Mouse (Mus musculus) kidney, postnatal 36 days (tissue): ENCODE measurements around the gene Smco3.
A peak's percentile ranks its signal among the peaks of the same experiment; 100 is the strongest.
"Not testable (repeated sequence)": the region's sequence is repeated elsewhere in the genome, so short reads cannot be mapped to it uniquely, and the experiment has no call there.

Source experiments
- DNase-seq, 2 experiments: peaks; one replicate each; pipeline ENCODE4 v3.0.0; 2021 to 2022; ENCODE audit warnings: mixed read lengths in 2 of 2

The Smco3 gene

DNA sequence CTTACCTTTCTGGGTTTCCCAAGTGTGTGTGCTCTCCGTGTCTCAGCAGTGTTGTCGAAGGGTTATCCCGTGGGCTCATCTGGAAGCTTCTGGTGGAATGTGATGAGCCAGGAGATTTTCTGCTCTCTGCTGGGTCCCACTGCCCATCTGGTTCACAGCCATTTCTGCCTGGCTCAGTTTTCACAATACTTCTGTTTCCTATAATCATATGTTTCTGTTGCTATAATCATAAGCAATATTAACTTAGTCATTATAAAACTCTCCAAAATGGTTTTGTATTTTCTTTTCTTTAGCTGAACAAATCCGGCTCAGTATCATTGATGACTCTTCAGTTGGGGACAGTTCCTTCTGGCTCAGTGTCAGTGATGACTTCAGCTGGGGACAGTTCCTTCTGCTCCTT lies at the start of gene Smco3:
TSS of gene Smco3 (minus strand) at position 101 of the 400 bp plus-strand sequence.
- no peak for DNase-seq

DNA sequence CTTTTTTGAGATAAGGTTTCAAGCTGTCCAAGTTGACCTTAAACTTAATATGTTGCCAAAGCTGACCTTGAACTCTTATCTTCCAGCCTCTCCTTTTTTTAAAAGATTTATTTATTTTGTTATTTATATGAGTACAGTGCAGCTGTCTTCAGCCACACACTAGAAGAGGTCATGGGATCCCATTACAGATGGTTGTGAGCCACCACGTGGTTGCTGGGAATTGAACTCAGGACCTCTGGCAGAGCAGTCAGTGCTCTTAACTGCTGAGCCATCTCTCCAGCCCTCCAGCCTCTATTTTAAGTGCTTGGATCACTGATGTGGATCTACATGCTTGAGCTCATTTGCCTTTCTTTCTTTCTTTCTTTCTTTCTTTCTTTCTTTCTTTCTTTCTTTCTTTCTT lies 49.5 kb upstream of the Smco3 start:
- not testable (repeated sequence) for DNase-seq

DNA sequence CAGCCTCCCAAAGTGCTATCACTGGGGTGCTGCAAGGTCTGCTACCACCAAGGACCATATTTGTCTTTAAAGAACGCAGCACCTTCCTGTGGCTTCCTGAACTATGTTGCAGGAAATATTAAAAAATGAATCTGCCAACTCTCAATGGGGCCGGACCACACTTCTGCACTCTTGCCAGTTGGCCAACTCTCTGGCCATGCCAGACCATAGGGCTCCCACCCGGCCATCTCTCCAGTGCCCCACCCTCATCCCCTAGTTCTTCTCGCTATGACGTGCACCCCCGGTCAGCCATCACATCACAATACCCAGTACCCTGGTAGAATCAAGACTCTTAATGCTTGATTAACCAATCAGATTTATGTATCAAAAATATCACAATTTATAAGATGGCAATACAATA lies 48.7 kb upstream of the Smco3 start:
- DNase-seq, result no peak

DNA sequence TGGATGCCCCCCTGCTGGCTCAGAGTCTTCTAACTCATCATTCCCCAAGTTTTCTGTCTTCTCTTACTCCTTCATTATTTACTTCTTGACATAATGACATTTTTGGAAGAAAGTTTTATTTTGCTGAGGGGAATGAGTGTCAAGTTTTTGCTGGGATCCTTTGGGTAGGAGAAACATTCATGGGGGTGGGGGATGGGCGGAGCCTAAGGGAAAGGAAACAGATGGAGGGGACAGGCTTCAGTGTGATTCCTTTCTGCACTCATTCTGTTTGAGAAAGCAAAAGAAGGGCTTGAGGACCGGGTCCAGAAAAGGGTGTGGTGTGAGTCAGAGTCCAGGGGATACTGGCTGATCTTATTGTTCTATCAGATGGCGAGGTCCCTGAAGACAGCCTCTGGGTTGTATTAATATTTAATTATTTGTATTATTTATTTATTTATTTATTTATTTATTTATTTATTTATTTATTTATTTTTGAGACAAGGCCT lies 48.2 kb upstream of the Smco3 start:
- DNase-seq, result peak in 1 of 2 experiments; percentile 33

DNA sequence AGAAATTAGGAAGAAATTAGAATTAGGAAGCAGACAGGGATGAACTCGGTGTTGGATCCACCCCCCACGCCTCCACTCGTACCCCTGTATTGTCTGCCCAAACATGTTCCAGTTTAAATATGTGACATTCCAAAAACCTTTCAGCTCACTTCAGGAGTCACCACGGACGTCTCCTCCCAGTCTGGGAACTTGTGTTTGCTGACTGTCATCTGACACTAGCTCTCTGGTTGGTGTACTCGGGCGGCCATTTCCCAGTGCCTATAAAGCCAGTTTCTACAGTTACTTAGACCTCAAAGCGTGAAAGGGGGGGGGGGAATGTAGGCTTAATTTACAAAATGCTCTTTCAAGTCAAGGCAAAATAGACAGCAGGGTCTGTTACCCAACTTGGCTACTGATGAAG lies 46.4 kb upstream of the Smco3 start:
- DNase-seq, result no peak

DNA sequence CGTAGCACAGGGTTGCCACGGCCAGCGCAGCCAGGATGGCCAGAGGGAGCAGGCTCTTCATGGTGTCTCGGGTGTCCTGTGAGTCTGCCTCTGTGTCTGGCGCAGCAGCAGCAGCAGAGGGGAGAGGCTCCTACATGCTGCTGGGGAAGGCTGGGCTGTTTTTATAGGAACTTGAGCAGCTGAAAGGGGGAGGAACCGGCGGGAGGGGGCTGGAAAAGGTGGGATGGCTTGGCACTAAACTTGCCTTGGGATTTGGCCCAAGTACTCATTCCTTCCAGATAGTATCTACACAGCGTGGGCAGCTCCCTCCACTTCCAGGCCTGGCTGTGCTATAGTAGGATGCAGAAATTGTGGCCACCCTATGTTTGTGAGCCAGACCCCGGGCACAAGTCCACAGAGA lies 40.4 kb upstream of the Smco3 start, which contains the start of gene Mgp:
TSS of gene Mgp (minus strand) at position 154 of the 400 bp plus-strand sequence.
- peak in 1 of 2 experiments; percentile 21 for DNase-seq

- peak in 1 of 2 experiments; percentile 31 for DNase-seq
These were observed 39.3 kb upstream of the Smco3 start for GRCm38 (mm10) chr6:136874599-136874998.

- no peak for DNase-seq
These were observed 33.7 kb upstream of the Smco3 start for GRCm38 (mm10) chr6:136868921-136869320.

DNA sequence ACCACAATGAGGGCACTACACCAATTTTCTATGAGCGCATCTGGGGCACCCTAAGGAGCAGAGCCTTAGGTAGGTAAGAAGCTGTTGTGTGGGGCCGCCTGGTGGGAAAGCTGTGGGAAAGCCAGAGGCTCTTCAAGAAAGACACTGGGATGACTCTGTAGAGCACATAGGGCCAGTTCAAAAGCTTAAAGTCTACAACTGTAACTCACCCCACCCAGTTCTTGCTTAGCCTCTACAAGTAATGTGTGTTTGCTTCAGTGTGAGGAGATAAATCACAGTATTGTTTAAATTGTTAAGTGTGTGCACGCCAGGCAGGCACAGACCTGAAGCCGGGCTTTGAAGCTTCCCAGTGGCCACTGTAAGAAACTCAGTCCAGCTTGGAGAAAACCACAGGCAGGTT lies 30.9 kb upstream of the Smco3 start:
- no peak for DNase-seq

- no peak for DNase-seq
These were observed 30.1 kb upstream of the Smco3 start for GRCm38 (mm10) chr6:136865360-136865759.

GRCm38 (mm10) chr6:136861020-136861419 lies 25.8 kb upstream of the Smco3 start:
- DNase-seq, result peak; percentile 30 to 42

DNA sequence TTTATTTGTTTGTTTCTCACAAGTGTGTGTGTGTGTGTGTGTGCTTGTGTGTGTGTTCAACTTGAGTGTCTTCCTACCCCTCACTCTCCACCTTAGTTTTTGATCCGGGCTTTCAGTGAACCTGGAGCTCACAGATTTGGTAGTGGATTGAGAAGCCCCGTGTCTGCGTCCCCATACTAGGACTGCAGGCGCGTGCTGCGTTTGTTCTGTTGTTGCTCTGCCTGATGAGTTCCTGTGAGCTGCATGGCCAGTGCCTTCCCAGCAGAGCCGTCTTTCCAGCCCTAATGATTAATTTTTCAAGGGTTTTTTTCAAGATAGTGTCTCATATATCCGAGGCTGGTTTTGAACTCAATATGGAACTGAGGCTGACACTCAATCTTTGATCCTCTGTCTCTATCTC lies 23.2 kb upstream of the Smco3 start:
- DNase-seq, result no peak

GRCm38 (mm10) chr6:136857873-136858260 lies 22.6 kb upstream of the Smco3 start:
- DNase-seq, result peak; percentile 32 to 55

DNA sequence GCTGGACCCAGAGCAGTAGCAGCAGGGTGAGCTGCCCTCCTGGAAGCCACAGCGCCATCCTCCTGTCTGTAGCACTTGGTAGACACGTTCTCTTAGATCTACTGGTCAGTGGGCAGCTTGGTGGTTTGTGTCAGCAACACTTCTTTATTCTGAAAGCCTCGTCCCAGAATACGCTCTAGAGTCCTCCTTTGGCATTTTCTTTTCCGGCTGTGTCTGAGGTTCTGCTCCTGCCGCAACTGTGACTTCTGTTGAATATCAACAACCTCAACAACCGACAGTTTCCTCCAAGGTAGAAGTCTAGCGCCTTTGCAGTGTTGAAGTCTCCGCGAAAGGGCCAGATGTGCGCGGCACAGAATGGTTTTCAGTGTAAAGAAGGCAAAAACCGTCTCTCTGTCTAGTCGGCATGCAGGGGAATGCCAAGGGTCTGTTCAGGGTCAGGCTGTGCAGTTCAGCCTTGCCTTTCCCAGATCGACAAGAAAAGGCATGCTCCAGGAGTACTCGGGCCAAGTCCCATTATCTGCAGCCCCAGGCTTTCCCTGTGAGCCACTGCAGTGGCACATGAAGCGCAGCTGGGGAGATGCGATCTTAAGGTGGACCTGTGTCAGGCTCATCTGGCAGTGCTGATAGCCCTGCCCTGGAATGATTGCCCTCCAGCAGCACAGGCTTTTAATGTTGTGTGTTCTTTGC lies 22.1 kb upstream of the Smco3 start, which contains the start of gene Art4:
TSS of gene Art4 (minus strand) at position 548 of the 687 bp plus-strand sequence.
- DNase-seq, result peak in 1 of 2 experiments; percentile 13

- DNase-seq, result peak in 1 of 2 experiments; percentile 30
These were observed 20.9 kb upstream of the Smco3 start for GRCm38 (mm10) chr6:136856071-136856636.

DNA sequence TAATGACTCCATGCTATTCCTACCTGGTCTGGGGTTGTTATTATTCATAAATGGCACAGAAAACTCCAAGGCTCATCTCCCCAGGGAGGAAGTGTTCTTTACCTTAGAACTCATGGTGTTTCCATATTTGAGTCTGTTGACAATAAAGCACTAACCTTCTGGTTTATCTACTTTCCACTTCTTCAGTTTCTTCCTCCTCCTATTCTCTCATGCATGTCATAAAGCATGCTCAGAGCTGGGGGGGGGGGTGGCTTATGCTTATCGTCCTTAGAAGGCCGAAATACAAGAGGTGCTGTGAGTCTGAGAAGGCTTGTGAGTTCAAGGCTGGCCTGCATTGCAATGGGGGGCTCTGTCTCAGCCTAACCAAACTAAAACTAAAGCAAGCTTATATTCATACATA lies 19.9 kb upstream of the Smco3 start:
- DNase-seq, result no peak

GRCm38 (mm10) chr6:136854361-136854781 lies 19.1 kb upstream of the Smco3 start:
- DNase-seq, result no peak

DNA sequence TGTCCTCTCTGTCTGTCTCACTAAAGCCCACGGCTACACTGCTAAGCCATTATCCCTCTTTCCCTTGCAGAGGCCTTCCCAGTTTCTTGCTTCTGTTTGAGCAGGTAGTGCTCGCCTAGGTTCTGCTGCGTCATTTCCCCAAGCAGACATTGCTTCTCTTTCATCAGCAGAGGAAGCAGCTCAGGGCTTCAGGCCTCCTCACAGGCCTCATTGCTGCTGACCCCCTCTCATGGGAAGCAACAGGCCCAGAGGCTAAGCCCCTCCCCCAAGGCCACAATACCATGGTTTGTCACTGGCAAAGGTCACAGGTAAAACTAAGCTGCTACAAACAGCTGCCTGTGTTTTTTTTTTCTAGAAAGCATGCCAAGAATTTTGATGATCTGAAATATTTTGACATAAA lies 17.5 kb upstream of the Smco3 start:
- peak in 1 of 2 experiments; percentile 52 for DNase-seq

- peak; percentile 50 to 55 for DNase-seq
These were observed 17.1 kb upstream of the Smco3 start for GRCm38 (mm10) chr6:136852348-136852747.

- DNase-seq, result no peak
These were observed 15.0 kb upstream of the Smco3 start for GRCm38 (mm10) chr6:136850267-136850666.

GRCm38 (mm10) chr6:136848971-136849370 lies 13.7 kb upstream of the Smco3 start:
- DNase-seq, result no peak

DNA sequence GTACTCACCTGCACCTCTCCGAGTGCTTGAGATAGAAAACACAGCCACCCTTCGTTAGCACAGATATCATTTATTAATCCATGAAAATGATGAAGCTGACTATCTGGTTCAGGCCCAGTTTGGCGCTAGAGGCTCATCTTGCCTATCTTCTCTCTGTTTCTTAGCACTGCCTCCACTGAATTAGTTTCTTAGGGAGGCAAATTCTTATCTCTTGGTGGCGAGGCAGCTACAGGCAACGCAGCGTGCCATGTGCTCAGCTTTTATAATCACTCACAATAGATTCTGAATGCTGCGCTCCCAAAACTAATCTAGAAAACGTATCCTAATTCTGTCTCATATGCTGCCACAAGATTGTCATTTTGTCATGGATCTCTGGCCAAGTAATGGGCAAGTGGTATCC lies 13.1 kb upstream of the Smco3 start:
- no peak for DNase-seq

DNA sequence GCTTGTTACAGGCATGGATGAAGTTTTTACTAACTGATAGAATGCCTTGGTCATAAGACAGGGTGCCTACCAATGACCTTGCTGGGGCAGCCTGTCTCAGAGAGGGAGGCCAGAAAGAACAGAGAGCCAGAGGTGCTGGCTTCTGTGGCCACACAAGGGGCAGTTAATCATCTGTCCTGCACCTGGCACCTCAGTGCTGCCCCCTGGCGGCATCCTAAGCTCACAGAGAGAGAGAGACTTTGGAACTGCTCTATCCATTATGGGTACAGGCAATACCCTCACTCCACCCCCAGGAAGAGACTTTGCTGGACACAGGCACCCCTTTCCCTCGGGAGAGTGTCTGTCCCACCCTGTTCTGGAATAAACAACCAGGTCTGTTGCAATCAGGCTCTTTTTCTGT lies 12.5 kb upstream of the Smco3 start:
- DNase-seq, result peak; percentile 55 to 87

- no peak for DNase-seq
These were observed 12.0 kb upstream of the Smco3 start for GRCm38 (mm10) chr6:136847267-136847666.
